Mouse (Mus musculus): Measurements from ENCODE around the gene Mid1.

GRCm38 (mm10) chrX:169691217-169691616 is 6.2 kb downstream of the Mid1 start:
- TF ChIP-seq CTCF (IDR thresholded peaks at IDR 0.05; ENCODE audit: control insufficient read depth, insufficient read depth, insufficient read length) (no peak), USF1 (IDR thresholded peaks at IDR 0.05; ENCODE audit: low read depth) (no peak), MAX (IDR thresholded peaks at IDR 0.05) (no peak), FOSL1 (IDR thresholded peaks at IDR 0.05; ENCODE audit: insufficient read depth, low read length, poor library complexity, severe bottlenecking) (no peak), MYOG (IDR thresholded peaks at IDR 0.05; ENCODE audit: control insufficient read depth, extremely low read depth, insufficient read length) (no peak), CEBPB (IDR thresholded peaks at IDR 0.05; ENCODE audit: low read depth) (no peak), MYOD1 (IDR thresholded peaks at IDR 0.05; ENCODE audit: control insufficient read depth, insufficient read length, low read depth) (no peak)

Measured in C2C12 (cell line).